Mouse (Mus musculus) E14TG2a.4 (cell line): Measurements from ENCODE around the gene Cd3eap.

Experiments
- CTCF ChIP-seq: conservative IDR thresholded peaks from 2 replicates; pipeline ENCODE4 v1.5.1; 2014; ENCODE audit warnings: low read length
- POU5F1 ChIP-seq: IDR thresholded peaks from 2 replicates; pipeline ENCODE4 v1.6.1; 2014; ENCODE audit warnings: low read length, borderline replicate concordance

DNA sequence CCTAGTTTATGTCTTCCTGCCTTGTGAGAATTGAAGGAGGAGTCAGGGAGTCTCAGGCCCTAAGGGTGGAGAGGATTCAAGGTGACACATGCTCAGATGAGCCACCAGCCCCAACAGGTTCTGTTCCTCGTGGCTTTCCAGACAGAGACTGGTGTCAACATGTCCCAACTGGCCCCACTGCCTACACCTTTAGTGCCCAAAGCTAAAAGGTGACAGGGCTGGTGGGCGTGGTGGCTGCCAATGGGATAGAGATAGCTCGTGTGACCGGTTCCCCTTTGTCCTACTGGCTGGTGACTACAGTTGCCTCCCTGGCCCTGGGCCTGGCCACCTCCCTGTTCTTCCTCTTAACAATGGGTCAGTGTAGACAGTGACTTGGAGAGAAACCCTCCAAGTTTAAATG, 6.1 kb upstream of the Cd3eap start:
- no peak for TF ChIP-seq CTCF
- TF ChIP-seq POU5F1 = no peak
